Mouse (Mus musculus) T-helper 2 cell (primary cell): ENCODE results near the gene Pitpnm2.

Source experiments
- in situ Hi-C: fragments of 300-600 bp; cut with MboI, MseI; formaldehyde crosslinking; loops from one replicate; pipeline ENCODE4 v1.15.1; 2025; ENCODE audit warnings: high pct_unique_total_duplicates

The Pitpnm2 gene

GRCm38 (mm10) chr5:124095077-124095581 lies 154.4 kb downstream of the Pitpnm2 start:
- in situ Hi-C loops = no loop called here

- in situ Hi-C loops = no loop called here
These were observed 155.5 kb downstream of the Pitpnm2 start for GRCm38 (mm10) chr5:124093852-124094604.

GRCm38 (mm10) chr5:124093120-124093794 lies 156.3 kb downstream of the Pitpnm2 start:
- in situ Hi-C loops = no loop called here

- in situ Hi-C loops = no loop called here
These were observed 157.6 kb downstream of the Pitpnm2 start for GRCm38 (mm10) chr5:124091951-124092406.

GRCm38 (mm10) chr5:124089868-124090267 lies 159.7 kb downstream of the Pitpnm2 start:
- in situ Hi-C loops = no loop called here

- in situ Hi-C loops = no loop called here
These were observed 162.7 kb downstream of the Pitpnm2 start for GRCm38 (mm10) chr5:124086876-124087275.

- in situ Hi-C loops = no loop called here
These were observed 164.0 kb downstream of the Pitpnm2 start for GRCm38 (mm10) chr5:124085513-124085912.

GRCm38 (mm10) chr5:124084588-124085173 lies 164.9 kb downstream of the Pitpnm2 start:
- in situ Hi-C loops = loop anchor here (5.0 kb wide), 1 partner anchor 82 kb away; no protein-coding TSS in a partner anchor

GRCm38 (mm10) chr5:124083850-124084587 lies 165.5 kb downstream of the Pitpnm2 start:
- in situ Hi-C loops = loop anchor here (5.0 kb wide), 1 partner anchor 82 kb away; no protein-coding TSS in a partner anchor

- in situ Hi-C loops = loop anchor here (5.0 kb wide), 1 partner anchor 81 kb away; no protein-coding TSS in a partner anchor
These were observed 166.4 kb downstream of the Pitpnm2 start for GRCm38 (mm10) chr5:124082941-124083688.

- in situ Hi-C loops = loop anchor here (5.0 kb wide), 1 partner anchor 80 kb away; no protein-coding TSS in a partner anchor
These were observed 167.1 kb downstream of the Pitpnm2 start for GRCm38 (mm10) chr5:124082447-124082846.

GRCm38 (mm10) chr5:124079880-124080279 lies 169.7 kb downstream of the Pitpnm2 start:
- in situ Hi-C loops = loop anchor here (5.0 kb wide), 2 partner anchors 48 to 78 kb away; partner anchors contain the start of gene Vps37b

GRCm38 (mm10) chr5:124078794-124079416 lies 170.7 kb downstream of the Pitpnm2 start:
- in situ Hi-C loops = loop anchor here (5.0 kb wide), 1 partner anchor 47 kb away; the partner anchor contains the start of gene Vps37b

GRCm38 (mm10) chr5:124077856-124078460 lies 171.6 kb downstream of the Pitpnm2 start:
- in situ Hi-C loops = loop anchor here (5.0 kb wide), 1 partner anchor 46 kb away; the partner anchor contains the start of gene Vps37b

GRCm38 (mm10) chr5:124077241-124077640 lies 172.3 kb downstream of the Pitpnm2 start:
- in situ Hi-C loops = loop anchor here (5.0 kb wide), 1 partner anchor 45 kb away; the partner anchor contains the start of gene Vps37b

- in situ Hi-C loops = loop anchor here (5.0 kb wide), 1 partner anchor 44 kb away; the partner anchor contains the start of gene Vps37b
These were observed 173.0 kb downstream of the Pitpnm2 start for GRCm38 (mm10) chr5:124076559-124076958.

- in situ Hi-C loops = loop anchor here (5.0 kb wide), 1 partner anchor 43 kb away; the partner anchor contains the start of gene Vps37b
These were observed 173.8 kb downstream of the Pitpnm2 start for GRCm38 (mm10) chr5:124075716-124076115.

- in situ Hi-C loops = loop anchor here (5.0 kb wide), 1 partner anchor 43 kb away; the partner anchor contains the start of gene Vps37b
These were observed 174.7 kb downstream of the Pitpnm2 start for GRCm38 (mm10) chr5:124074845-124075307.

GRCm38 (mm10) chr5:124073682-124074081 lies 175.9 kb downstream of the Pitpnm2 start:
- in situ Hi-C loops = no loop called here
